Mouse (Mus musculus) left cerebral cortex, postnatal 4 days (tissue): Measurements from ENCODE around the gene Plekho2. TPM values are rescaled to one million over a fixed set of nuclear protein-coding genes. Genes with fewer than 3 reads are reported as not detected.

Experiments used
- DNase-seq: peaks from one replicate; pipeline ENCODE4 v3.0.0-alpha.2; 2022
- intact Hi-C: fragments of 180-260 bp; cut with DNase I; formaldehyde crosslinking; loops from one replicate; pipeline ENCODE4 v1.15.1; 2025
- total RNA-seq, 2 experiments: library from RNA; stranded (reverse); gene quantifications; 2 replicates each; pipeline ENCODE4 v1.2.3; 2021

Plekho2 gene
- total RNA-seq, 2 experiments from 2014 or later: 6.1 to 7.0 TPM

GRCm38 (mm10) chr9:65534111-65534510 is 45.7 kb downstream of the Plekho2 start:
- intact Hi-C loops: no loop called here
- DNase-seq: no peak

DNA sequence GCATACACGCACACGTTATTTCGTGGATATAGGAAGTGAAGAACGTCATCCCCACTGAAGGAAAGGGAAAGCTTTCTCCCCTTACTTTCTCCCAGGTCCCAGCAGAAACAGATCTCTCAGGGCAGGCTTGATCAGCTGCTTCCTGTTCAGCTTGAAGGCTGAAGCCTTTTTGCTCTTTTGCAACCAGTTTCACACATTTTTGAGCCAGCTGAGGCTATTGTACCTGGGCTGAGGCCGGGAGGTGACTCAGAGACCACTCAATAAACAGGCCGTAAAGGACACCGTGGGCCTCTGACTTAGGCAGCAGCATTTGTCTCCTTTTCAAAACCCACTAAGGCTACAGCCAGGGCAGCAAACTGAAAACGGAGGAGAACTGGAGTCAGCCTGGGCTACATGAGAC is 46.9 kb downstream of the Plekho2 start:
- DNase-seq: no peak
- intact Hi-C loops: no loop called here

- no peak for DNase-seq
- intact Hi-C loops: no loop called here
Observed at GRCm38 (mm10) chr9:65531283-65531682, 48.6 kb downstream of the Plekho2 start.

DNA sequence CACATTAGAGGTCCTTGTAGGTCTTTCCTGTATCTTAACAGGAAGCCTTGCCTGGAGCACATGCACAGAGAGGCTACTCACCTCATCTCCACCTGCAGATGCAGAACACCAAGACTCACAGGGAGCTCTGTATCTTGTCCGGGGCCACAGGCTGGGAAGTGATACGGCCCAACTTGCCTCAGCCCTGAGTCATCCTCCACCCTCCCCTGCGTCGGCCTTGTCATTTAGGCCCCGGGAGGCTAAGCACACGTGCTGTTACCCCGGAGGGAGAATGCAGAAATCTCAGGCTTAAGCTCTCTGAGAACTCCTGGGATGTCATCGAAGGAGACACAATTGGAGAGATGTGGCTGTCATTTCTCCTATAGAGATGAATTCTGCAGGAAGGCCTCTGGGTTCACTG is 50.2 kb downstream of the Plekho2 start:
- no peak for DNase-seq
- intact Hi-C loops: no loop called here

DNA sequence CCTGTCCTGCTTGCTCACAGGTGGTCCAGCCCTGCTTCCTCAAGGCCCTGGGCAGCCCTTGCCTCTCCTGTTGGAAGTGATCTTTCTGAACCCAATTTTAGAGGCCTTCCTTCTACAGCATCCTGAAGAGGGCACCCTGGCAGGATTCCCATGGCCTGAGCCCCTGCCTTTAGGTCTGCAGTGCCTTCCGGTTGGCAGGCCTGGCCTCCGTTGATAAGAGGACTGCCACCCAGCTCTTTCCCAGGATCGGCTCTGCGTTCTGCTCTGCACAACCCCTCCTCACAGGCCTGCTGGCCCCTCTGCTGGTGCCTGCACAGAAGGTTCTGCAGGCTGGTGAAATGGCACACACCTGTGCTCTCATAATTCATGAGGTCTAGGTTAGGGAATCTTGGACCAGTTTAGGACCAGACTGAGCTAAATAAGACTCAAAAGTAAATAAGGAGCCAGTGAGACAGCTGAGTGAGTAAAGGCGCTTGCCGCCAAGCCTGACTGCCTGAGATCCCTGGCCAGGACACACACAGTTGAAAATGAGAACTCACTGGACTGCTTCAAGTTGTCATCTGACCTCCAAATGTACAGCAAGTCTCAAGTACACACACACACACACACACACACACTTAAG is 51.3 kb downstream of the Plekho2 start:
- intact Hi-C loops: no loop called here

GRCm38 (mm10) chr9:65525445-65526195 is 54.2 kb downstream of the Plekho2 start:
- intact Hi-C loops: no loop called here

More for the DNA sequence above, 51.3 kb downstream of the Plekho2 start:
- no peak for DNase-seq

DNA sequence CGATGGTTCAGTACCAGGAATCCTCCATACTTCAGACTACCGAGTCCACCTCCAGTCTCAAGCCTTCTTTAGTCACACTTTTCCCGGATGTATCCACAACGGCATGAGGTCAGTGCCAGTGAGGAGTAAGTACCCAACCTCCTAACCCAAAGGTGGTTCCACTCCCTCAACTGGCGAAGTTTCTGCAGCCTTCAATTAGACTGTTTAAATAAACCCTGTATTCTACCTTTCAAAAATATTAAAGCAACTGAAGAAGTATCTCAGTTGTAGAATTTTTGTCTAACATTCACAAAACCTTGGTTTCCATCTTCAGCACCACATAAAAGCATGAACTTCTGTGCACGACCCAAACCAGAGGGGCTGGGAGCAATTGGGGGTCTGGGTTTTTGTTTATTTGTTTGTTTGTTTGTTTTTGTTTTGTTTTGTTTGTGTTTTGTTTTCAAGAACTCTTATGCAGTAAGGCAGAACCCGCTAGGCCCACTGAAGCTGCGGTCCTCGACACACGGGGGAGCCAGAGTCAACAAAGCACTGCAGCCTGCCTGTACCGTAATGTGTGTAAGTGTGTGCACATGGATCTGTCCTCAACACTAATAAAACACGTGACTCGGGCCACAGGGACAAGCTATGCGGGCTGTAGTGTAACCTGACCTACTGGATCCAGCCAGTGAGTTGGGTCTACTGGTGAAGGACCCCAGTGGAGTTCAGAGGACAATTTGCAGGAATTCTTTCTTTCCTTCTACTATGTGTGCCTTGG is 56.1 kb downstream of the Plekho2 start:
- peak; percentile 85 for DNase-seq
- intact Hi-C loops: loop anchor here (2.0 kb wide), 1 partner anchor 57 kb away; the partner anchor contains the start of gene Plekho2

More at GRCm38 (mm10) chr9:65525445-65526195, 54.2 kb downstream of the Plekho2 start:
- DNase-seq: no peak

DNA sequence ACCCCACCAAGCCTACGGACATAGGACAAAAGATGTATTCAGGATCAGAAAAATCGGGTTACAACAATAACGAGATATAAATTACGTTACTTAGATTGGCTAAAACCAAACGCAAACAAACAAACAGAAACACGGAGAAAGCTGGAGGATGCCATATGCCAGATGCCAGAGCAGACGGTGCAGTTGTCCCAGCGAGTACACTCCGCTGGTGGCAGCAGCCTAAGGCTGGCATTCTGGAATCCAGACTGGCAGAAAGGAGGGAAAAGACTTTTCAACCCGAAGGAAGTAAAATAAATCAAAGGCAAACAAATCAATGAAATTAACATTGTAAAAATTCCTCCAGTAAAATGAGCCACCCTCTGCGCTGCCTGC is 59.3 kb downstream of the Plekho2 start:
- peak; percentile 55 for DNase-seq
- intact Hi-C loops: no loop called here

GRCm38 (mm10) chr9:65519807-65520504 is 59.9 kb downstream of the Plekho2 start, which contains the start of gene Ankdd1a:
Ankdd1a (minus strand) TSS chr9:65520193.
- intact Hi-C loops: no loop called here

DNA sequence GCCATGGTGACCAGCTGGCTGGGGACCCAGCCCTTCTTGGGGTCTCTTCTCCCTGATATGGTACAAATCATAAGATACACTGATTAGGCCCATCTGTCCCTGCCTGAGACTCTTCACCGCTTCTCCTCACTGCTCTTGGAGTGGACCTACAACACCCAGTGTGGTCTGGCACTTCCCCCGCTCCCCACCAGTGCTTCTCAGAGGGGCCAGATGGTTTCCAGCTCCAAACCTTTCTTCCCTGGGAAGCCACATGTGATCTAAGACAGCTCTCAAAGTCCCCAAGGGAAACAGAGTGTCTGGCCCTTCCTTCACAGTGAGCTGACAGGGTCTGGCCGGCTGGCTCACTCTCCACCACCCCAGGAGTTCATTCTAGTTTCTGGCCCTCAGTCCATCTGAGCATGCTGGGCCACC is 65.0 kb downstream of the Plekho2 start:
- peak; percentile 89 for DNase-seq
- intact Hi-C loops: no loop called here

More at GRCm38 (mm10) chr9:65519807-65520504, 59.9 kb downstream of the Plekho2 start, which contains the start of gene Ankdd1a:
- DNase-seq: peak; percentile 86

DNA sequence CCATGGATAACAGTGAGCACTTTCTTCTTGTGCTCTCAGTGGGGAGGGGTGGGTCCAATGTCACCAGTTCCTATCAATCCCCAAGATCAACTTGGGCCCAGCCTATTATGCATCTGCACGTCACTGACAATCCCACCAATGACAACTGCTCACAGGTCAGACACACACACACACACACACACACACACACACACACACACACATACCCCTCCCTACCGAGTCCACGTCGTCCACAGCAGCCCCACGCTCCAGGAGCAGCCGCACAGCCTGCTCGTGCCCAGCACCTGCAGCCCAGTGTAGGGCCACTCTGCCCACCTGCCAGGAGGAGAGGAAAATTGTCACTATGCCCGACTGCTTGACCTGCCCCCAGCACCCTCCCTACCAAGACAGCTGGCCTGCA is 65.4 kb downstream of the Plekho2 start:
- DNase-seq: no peak
- intact Hi-C loops: no loop called here

- intact Hi-C loops: no loop called here
- DNase-seq: no peak
Observed at GRCm38 (mm10) chr9:65512520-65512919, 67.3 kb downstream of the Plekho2 start.

DNA sequence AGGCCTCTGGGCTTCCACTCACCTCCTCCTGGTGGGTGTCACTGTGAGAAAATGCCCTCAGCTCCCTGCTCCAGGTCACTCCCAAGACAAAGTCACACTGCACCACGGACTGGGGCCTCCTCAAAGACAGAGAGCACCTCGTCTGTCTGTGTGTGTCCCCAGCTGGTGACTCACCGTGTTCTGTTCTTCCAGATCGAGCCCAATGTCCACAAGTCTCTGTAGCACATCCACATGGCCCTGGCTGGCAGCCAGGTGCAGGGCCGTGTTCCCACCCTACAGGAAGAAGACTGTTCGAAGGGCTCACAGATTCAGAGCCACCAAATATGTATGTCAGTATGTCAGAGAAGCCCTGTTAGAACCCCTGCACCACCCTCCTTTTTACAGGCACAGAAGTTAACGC is 71.4 kb downstream of the Plekho2 start:
- no peak for DNase-seq
- intact Hi-C loops: no loop called here

DNA sequence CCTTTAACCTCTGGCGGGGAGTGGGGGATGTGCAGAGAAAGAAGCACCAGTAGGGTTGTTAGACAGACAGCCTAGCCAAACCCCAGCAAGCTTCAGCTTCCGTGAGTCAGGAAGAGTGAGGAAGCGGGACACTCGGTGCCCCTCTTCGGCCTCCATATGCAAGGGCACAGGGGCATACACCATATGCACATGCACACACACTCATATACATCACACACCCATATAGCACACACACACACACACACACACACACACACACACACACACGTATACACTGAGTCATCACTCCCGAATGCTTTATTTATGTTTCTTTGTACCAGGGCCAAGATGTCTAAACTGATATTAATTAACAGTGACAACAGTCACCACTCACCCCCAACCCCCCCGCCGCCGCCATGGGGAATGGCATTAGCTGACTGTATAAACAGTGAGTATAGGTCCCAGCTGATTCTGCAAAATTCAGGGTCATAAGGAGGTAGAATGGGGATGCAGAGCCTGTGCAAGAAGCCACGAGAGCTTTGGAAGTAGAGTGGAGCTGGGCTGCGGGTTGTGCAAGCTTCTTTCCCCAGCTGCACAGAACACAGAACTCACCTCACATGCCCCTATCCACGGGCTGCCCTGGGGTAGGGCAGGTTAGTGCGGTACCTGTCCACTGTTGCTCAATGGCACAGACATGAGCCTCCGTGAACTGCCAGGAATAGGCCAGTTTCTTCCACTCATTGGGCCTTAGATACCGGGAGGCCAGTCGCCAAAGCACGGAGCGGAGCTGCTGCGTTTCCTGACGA is 76.9 kb downstream of the Plekho2 start:
- DNase-seq: no peak
- intact Hi-C loops: no loop called here

Other genes with a start within 250 kb of the Plekho2 start
- gene Pdcd7, start 233.9 kb downstream of the Plekho2 start, total RNA-seq: 10 to 100 TPM; 24.6 to 24.7 TPM
- gene Ubap1l, start 219.0 kb downstream of the Plekho2 start, total RNA-seq: 1 to 10 TPM; 4.2 to 5.3 TPM
- under 1 TPM; 0.18 to 0.36 TPM for gene Kbtbd13, start 188.4 kb downstream of the Plekho2 start, total RNA-seq
- gene Rasl12, start 181.5 kb downstream of the Plekho2 start, total RNA-seq: 1 to 10 TPM; 4.3 to 4.4 TPM
- gene Slc51b, start 157.1 kb downstream of the Plekho2 start, total RNA-seq: not detected
- 10 to 100 TPM; 22.7 to 23.1 TPM for gene Mtfmt, start 144.3 kb downstream of the Plekho2 start, total RNA-seq
- 10 to 100 TPM; 49.8 to 51.5 TPM for gene Spg21, start 119.1 kb downstream of the Plekho2 start, total RNA-seq
- gene Ankdd1a, start 59.8 kb downstream of the Plekho2 start, total RNA-seq: 1 to 10 TPM; 1.3 to 2.1 TPM
- 1 to 10 TPM; 1.7 to 1.9 TPM for gene Pif1, start 7.1 kb upstream of the Plekho2 start, total RNA-seq
- gene Rbpms2, start 49.6 kb upstream of the Plekho2 start, total RNA-seq: 1 to 10 TPM; 1.8 to 2.4 TPM
- gene Oaz2, start 88.0 kb upstream of the Plekho2 start, total RNA-seq: 100 to 1,000 TPM; 202 to 211 TPM
- gene Zfp609, start 247.5 kb upstream of the Plekho2 start, total RNA-seq: 10 to 100 TPM; 59.4 to 65.0 TPM